Mouse (Mus musculus) layer of hippocampus, adult 9-10 months (tissue): ENCODE results near the gene Mmrn2.
"Not testable (repeated sequence)": the region's sequence is repeated elsewhere in the genome, so short reads cannot be mapped to it uniquely, and the experiment has no call there.

Source experiments
- DNase-seq: peaks from one replicate; pipeline ENCODE4 v3.0.0; 2022; ENCODE audit warnings: low spot score

The Mmrn2 gene

DNA sequence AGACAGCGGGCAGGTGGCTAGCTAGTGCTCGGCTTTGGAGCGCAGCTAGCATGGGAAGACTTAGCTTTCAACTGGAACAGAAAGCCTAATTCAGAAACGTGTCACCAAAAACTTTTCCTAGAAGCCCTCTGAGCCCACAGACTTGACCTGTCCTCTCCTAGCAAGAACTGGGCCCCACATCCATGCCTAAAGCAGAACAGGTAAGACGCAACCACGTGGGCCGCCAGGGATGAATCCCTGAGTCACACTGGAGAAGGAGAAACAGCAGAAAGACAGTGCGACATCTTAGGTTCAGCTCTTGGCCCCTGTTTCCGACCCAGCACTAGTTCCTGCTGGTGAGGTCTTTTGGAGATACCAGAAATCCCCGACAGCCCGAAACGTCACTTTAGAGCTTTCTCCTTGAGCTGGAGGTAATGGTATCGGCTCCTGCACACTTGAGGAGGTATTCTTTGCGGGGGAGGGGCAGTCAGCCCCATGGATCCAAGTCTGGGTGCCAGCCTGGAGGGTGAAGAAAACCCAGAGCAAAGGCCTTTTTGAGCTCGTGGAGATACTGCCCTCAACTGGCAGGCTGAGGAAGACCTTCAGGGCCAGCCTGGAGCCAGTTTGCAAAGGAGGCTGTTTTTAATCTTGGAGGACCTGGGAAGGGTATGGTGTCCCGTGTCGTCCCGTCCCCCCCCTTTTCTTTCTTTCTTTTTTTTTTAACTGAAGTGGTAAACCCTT, 12.4 kb upstream of the Mmrn2 start:
- DNase-seq: no peak

GRCm38 (mm10) chr14:34363490-34364253, 11.6 kb upstream of the Mmrn2 start:
- DNase-seq: no peak

GRCm38 (mm10) chr14:34364254-34365146, 10.8 kb upstream of the Mmrn2 start:
- not testable (repeated sequence) for DNase-seq

GRCm38 (mm10) chr14:34365147-34365507, 10.1 kb upstream of the Mmrn2 start:
- no peak for DNase-seq

- DNase-seq: no peak
These were observed 5.1 kb upstream of the Mmrn2 start for GRCm38 (mm10) chr14:34370203-34370602.

- DNase-seq: no peak
These were observed 4.3 kb upstream of the Mmrn2 start for GRCm38 (mm10) chr14:34370921-34371320.

DNA sequence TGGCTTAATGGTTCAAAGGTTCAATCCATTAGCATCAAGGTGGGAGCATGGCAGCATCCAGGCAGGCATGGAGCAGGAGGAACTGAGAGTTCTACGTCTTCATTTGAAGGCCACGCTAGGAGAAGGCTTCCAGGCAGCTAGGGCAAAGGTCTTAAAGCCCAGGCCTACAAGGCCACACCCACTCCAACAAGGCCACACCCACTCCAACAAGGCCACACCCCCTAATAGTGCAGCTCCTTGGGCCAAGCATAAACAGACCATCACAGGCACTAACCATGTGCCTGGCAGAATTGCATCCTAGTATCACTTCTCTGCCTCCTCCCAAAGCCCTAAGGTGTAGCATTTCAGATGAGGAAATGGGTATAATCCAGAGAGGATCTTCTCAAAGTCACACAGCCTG, 3.5 kb upstream of the Mmrn2 start:
- DNase-seq: no peak

- no peak for DNase-seq
These were observed 2.6 kb upstream of the Mmrn2 start for GRCm38 (mm10) chr14:34372646-34373045.

DNA sequence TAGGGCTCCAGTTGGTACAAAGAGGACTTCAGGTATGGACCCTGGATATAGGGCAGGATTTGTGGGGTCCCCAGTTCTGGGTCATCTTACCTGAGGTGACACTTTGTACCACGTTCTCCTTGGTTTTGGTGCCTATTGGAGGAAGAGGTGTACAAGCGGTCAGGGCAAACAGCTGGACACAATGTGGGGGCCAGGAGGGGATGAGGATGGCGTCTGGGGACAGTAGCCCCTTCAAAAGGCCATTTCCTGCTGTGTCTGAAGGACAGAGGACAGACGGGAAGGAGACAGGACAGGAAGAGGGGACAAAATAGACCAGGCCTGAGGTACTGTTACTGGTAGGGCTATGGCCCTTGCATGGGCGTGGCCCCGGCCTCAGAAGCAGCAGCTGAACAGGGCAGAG, 1.7 kb upstream of the Mmrn2 start:
- DNase-seq: no peak

DNA sequence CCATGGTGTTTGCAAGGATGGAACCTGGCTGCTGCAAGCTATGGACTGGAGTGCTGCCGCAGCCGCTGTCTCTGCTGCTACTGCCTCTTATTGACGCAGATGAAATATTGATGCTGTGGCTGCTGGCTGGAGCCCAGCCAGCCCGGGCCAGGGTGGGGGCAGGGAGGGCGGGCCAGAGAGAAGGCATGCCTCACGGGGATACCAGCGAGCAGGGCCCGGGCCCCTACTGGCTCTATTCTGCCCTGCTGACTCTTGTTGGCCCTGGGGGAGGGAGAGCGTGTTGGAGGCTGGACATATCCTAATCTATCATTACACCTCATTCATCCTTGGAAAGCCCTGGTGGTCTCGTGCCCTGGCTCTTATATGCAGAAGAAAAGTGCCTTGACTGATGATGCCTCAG, 688 bp upstream of the Mmrn2 start, which contains the start of gene Sncg:
TSS of gene Sncg (minus strand) at position 213 of the 400 bp plus-strand sequence.
- DNase-seq: no peak

- DNase-seq: no peak
These were observed 676 bp downstream of the Mmrn2 start for GRCm38 (mm10) chr14:34375941-34376340.

- no peak for DNase-seq
These were observed 1.9 kb downstream of the Mmrn2 start for GRCm38 (mm10) chr14:34377121-34377520.

DNA sequence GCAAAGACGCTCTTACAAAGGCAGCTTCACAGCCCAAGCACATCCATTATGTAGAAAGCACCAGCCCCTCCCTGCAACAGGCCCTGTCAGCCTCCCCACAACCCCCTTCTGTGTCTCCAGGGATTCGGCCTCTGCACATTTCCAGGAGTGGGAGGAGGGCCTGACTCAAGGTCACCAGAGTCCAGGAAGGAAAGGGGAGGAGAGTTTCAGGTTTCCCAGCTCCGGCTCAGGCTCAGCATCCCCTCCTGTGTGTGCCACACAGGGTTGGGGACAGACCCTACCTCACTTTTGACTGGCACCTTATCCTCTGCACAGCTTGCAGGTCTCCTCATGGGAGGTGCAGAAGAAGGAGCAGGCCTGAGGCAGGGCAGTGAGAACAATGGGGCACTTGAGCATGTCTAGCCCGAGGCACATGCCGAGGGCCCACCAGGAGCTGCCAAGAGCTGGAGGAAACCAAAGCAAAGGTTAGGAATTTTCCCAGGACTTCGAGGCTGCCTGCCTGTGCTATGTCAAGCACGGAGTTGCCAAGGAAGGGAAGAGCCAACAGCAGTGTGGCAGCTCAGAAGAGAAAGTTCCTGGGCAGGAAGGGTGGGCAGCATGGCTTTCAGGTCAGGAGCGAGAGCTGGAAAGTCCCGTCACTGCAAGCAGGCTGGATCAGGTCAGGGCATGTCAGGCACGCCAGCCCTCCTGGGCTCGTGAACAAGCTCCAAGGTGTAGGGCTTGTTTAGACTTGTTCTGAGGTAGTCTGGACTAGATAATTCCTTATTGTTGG, 3.5 kb downstream of the Mmrn2 start:
- no peak for DNase-seq

DNA sequence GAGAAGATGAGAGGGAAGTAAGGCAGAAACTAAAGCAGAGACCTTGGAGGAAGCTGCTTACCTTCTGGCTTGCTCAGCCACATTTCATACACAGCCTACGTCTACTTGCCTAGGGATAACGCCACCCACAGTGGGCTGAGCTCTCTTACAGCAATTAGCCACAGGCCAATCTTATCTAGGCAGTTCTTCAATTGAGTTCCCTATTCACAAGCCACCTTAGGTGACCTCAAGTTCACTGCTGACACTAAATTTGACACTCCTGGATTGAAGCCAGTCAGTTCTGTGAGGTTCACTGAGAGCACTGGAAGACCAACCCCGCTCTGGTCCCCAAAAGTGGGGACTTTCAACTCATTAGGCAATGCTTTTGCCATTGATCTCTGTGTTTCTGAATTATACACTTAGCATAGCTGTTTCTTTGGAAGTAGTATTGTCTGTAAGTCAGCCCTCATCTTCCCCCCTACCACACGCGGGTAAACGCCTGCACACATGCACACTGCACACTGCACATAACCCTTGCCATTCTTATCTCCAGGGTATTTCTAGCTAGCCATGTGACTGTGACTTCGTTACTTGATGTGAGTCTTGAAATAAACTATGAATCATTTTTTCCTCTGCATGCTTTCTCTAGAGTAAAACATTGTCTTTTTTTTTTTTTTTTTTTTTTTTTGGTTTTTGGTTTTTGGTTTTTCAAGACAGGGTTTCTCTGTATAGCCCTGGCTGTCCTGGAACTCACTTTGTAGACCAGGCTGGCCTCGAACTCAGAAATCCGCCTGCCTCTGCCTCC, 7.8 kb downstream of the Mmrn2 start:
- DNase-seq: no peak

- no peak for DNase-seq
These were observed 18.0 kb downstream of the Mmrn2 start for GRCm38 (mm10) chr14:34393295-34393694.

DNA sequence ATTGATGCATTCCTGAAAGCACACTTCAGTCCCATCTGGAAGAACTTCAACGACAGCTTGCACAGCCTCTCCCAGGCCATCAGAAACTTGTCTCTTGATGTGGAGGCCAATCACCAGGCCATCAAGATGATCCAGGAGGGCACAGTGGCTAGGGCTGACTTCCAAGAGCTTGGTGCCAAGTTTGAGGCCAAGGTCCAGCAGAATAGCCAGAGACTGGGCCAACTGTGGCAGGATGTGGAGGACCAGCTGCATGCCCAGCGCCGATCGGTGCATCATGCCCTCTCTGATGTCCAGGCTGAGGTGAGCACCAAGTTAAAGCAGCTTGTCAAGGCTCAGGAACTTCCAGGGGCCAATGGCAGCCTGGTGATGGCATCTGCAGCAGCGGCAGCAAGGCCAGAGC, 22.6 kb downstream of the Mmrn2 start:
- no peak for DNase-seq

- DNase-seq: no peak
These were observed 23.6 kb downstream of the Mmrn2 start for GRCm38 (mm10) chr14:34398901-34399300.

- no peak for DNase-seq
These were observed 24.0 kb downstream of the Mmrn2 start for GRCm38 (mm10) chr14:34399301-34399700.

- DNase-seq: no peak
These were observed 24.8 kb downstream of the Mmrn2 start for GRCm38 (mm10) chr14:34400021-34400420.

GRCm38 (mm10) chr14:34401135-34401534, 25.9 kb downstream of the Mmrn2 start:
- peak; percentile 41 for DNase-seq

DNA sequence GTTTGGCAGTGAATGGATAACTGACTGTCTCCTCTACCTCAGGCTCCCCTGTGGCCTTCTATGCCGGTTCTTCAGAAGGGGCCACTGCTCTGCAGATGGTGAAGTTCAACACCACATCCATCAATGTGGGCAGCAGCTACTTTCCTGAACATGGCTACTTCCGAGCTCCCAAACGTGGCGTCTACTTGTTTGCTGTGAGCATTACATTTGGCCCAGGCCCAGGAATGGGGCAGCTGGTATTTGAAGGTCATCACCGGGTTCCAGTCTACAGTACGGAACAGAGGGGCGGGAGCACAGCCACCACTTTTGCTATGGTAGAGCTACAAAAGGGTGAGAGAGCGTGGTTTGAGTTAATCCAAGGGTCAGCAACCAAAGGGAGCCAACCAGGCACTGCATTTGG, 27.6 kb downstream of the Mmrn2 start:
- DNase-seq: no peak
